Mouse (Mus musculus): ENCODE measurements around the gene Dnaja2. TPM values are rescaled to one million over a fixed set of nuclear protein-coding genes. Genes with fewer than 3 reads are reported as not detected.

Gene Dnaja2
- total RNA-seq (2021), result 100 to 1,000 TPM; 158 to 169 TPM

- DNase-seq, result peak; percentile 92
- intact Hi-C loops (cut with DNase I), result no loop called here
Observed at GRCm38 (mm10) chr8:85555181-85556145, at the start of gene Dnaja2. TSS of gene Dnaja2 (minus strand) at chr8:85555344.

- intact Hi-C loops (cut with DNase I), result no loop called here
- DNase-seq, result no peak
Observed at GRCm38 (mm10) chr8:85604201-85604600, 49.1 kb upstream of the Dnaja2 start.

- DNase-seq, result peak; percentile 62
- intact Hi-C loops (cut with DNase I), result loop anchor here (1.0 kb wide), 1 partner anchor 982 kb away; no protein-coding TSS in a partner anchor
Observed at GRCm38 (mm10) chr8:85603203-85603895, 48.2 kb upstream of the Dnaja2 start.

- intact Hi-C loops (cut with DNase I), result loop anchor here (1.0 kb wide), 1 partner anchor 983 kb away; no protein-coding TSS in a partner anchor
- DNase-seq, result no peak
Observed at GRCm38 (mm10) chr8:85602737-85603136, 47.6 kb upstream of the Dnaja2 start.

GRCm38 (mm10) chr8:85601741-85602140 lies 46.6 kb upstream of the Dnaja2 start:
- intact Hi-C loops (cut with DNase I), result no loop called here
- no peak for DNase-seq

GRCm38 (mm10) chr8:85597413-85598191 lies 42.5 kb upstream of the Dnaja2 start:
- DNase-seq, result no peak
- intact Hi-C loops (cut with DNase I), result no loop called here

GRCm38 (mm10) chr8:85595391-85595790 lies 40.2 kb upstream of the Dnaja2 start:
- intact Hi-C loops (cut with DNase I), result no loop called here
- DNase-seq, result peak; percentile 19

- intact Hi-C loops (cut with DNase I), result no loop called here
- DNase-seq, result no peak
Observed at GRCm38 (mm10) chr8:85594983-85595382, 39.8 kb upstream of the Dnaja2 start.

GRCm38 (mm10) chr8:85593324-85593723 lies 38.2 kb upstream of the Dnaja2 start:
- DNase-seq, result no peak
- intact Hi-C loops (cut with DNase I), result no loop called here

- DNase-seq, result no peak
- intact Hi-C loops (cut with DNase I), result no loop called here
Observed at GRCm38 (mm10) chr8:85591532-85591931, 36.4 kb upstream of the Dnaja2 start.

- no peak for DNase-seq
- intact Hi-C loops (cut with DNase I), result no loop called here
Observed at GRCm38 (mm10) chr8:85590258-85590657, 35.1 kb upstream of the Dnaja2 start.

- intact Hi-C loops (cut with DNase I), result no loop called here
- no peak for DNase-seq
Observed at GRCm38 (mm10) chr8:85588596-85588995, 33.5 kb upstream of the Dnaja2 start.

- intact Hi-C loops (cut with DNase I), result no loop called here
- no peak for DNase-seq
Observed at GRCm38 (mm10) chr8:85577666-85578065, 22.5 kb upstream of the Dnaja2 start.

GRCm38 (mm10) chr8:85573972-85574496 lies 18.9 kb upstream of the Dnaja2 start:
- DNase-seq, result no peak
- intact Hi-C loops (cut with DNase I), result no loop called here

GRCm38 (mm10) chr8:85570466-85570865 lies 15.3 kb upstream of the Dnaja2 start:
- intact Hi-C loops (cut with DNase I), result no loop called here
- DNase-seq, result no peak

- DNase-seq, result no peak
- intact Hi-C loops (cut with DNase I), result no loop called here
Observed at GRCm38 (mm10) chr8:85567801-85568200, 12.7 kb upstream of the Dnaja2 start.

- intact Hi-C loops (cut with DNase I), result no loop called here
- no peak for DNase-seq
Observed at GRCm38 (mm10) chr8:85565186-85565585, 10.0 kb upstream of the Dnaja2 start.

GRCm38 (mm10) chr8:85563336-85563735 lies 8.2 kb upstream of the Dnaja2 start:
- DNase-seq, result no peak
- intact Hi-C loops (cut with DNase I), result no loop called here

- DNase-seq, result no peak
- intact Hi-C loops (cut with DNase I), result no loop called here
Observed at GRCm38 (mm10) chr8:85559966-85560365, 4.8 kb upstream of the Dnaja2 start.

GRCm38 (mm10) chr8:85559201-85559600 lies 4.1 kb upstream of the Dnaja2 start:
- no peak for DNase-seq
- intact Hi-C loops (cut with DNase I), result no loop called here

- intact Hi-C loops (cut with DNase I), result no loop called here
Observed at GRCm38 (mm10) chr8:85557601-85557986, 2.5 kb upstream of the Dnaja2 start.

More at GRCm38 (mm10) chr8:85557601-85557986, 2.5 kb upstream of the Dnaja2 start:
- no peak for DNase-seq
